In the genomic region with DNA sequence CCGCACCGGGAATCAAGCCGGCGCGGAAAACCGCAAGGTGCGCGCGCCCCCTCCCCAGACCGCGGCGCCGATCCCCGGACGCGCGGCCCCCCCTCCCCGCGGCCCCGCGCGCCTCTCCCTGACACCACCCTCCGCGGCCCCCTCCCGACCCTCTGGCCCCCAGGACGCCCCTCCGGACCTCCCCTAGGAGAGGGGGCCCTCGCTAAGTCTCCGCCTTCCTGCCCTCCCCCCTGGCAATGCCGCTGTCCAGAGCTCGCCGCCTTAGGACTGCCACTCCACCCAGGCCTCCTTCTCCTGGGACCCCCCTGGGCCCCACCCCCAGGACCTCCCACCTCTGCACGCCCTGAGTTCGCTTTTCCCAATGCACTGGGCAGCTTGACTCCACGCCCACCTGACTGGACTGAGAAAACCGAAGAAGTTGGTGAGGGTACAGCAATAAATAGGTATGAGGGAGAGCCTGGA, we compare ENCODE assay signal across 7 mouse cellular contexts. TPM values are rescaled to one million over a fixed set of nuclear protein-coding genes. Genes with fewer than 3 reads are reported as not detected.
A peak's percentile ranks its signal among the peaks of the same experiment; 100 is the strongest.
DNase-seq lines count a peak whose midpoint lies in the region; ATAC-seq and TF ChIP-seq lines count a peak whose summit lies in the region.

Gm42517 (minus strand) TSS at position 52 of the 462 bp plus-strand sequence.

- H3K36me3 ChIP-seq in lung, embryonic 14.5 days (ENCODE audit: insufficient read depth): no peaks in the 10 kb centered on the region
- no peaks in the 10 kb centered on the region for H3K36me3 ChIP-seq in forebrain, embryonic 12.5 days (replicated peaks)
- no peaks in the 10 kb centered on the region for H3K36me3 ChIP-seq in midbrain, embryonic 12.5 days

- H3K4me3 ChIP-seq in lung, embryonic 14.5 days (ENCODE audit: low read depth, low read length): peak within 1 kb of the TSS; percentile 50
- H3K4me3 ChIP-seq in forebrain, embryonic 12.5 days (replicated peaks): peak within 1 kb of the TSS; percentile 59
- H3K4me3 ChIP-seq in midbrain, embryonic 12.5 days: peak within 1 kb of the TSS; percentile 60

- DNase-seq in lung, embryonic 14.5 days: no peak
- DNase-seq in lung, adult 18-20 months: no peak
- peak; percentile 28 for DNase-seq in cerebellum, adult 8-10 months
- DNase-seq in kidney, postnatal 4 days: peak; percentile 12 to 13
- no peak for DNase-seq in urinary bladder, postnatal 4 days (ENCODE audit: low spot score in 2 of 2)

- H3K4me1 ChIP-seq in lung, embryonic 14.5 days (ENCODE audit: insufficient read depth): peaks cover 11% of the 10 kb centered on the region; the same call in 1 of the 2 replicates
- H3K4me1 ChIP-seq in forebrain, embryonic 12.5 days: peaks cover 25% of the 10 kb centered on the region
- peaks cover 29% of the 10 kb centered on the region for H3K4me1 ChIP-seq in midbrain, embryonic 12.5 days

- WGBS in lung, embryonic 14.5 days: under 1% methylated on average over 11 of the region's 36 CpGs
- WGBS in forebrain, embryonic 12.5 days: under 1% methylated on average over 10 of the region's 36 CpGs
- 1% methylated on average over 24 of the region's 36 CpGs for WGBS in midbrain, embryonic 12.5 days

- H3K27me3 ChIP-seq in lung, embryonic 14.5 days (ENCODE audit: insufficient read depth, low read length): peaks cover 88% of the 10 kb centered on the region
- peaks cover 97% of the 10 kb centered on the region for H3K27me3 ChIP-seq in forebrain, embryonic 12.5 days
- peaks cover 97% of the 10 kb centered on the region for H3K27me3 ChIP-seq in midbrain, embryonic 12.5 days

- peak within 1 kb of the TSS; percentile 91 for H3K4me2 ChIP-seq in lung, embryonic 14.5 days
- H3K4me2 ChIP-seq in forebrain, embryonic 12.5 days: peak within 1 kb of the TSS; percentile 91
- peak within 1 kb of the TSS; percentile 93 for H3K4me2 ChIP-seq in midbrain, embryonic 12.5 days (replicated peaks)

- H3K27ac ChIP-seq in lung, embryonic 14.5 days (ENCODE audit: low read depth): no peak within 1 kb of the TSS
- no peak within 1 kb of the TSS for H3K27ac ChIP-seq in forebrain, embryonic 12.5 days
- no peak within 1 kb of the TSS for H3K27ac ChIP-seq in midbrain, embryonic 12.5 days (replicated peaks)

- TF ChIP-seq CTCF in lung, embryonic 14.5 days (IDR thresholded peaks at IDR 0.05; ENCODE audit: low read depth): no peak

- H3K9ac ChIP-seq in lung, embryonic 14.5 days: peak within 1 kb of the TSS; percentile 38
- peak within 1 kb of the TSS; percentile 53 for H3K9ac ChIP-seq in forebrain, embryonic 12.5 days
- H3K9ac ChIP-seq in midbrain, embryonic 12.5 days (replicated peaks): peak within 1 kb of the TSS; percentile 58

- 0 out of 2 replicates have a peak, but pooled peaks have one; percentile 30 for ATAC-seq in lung, embryonic 14.5 days (ENCODE audit: insufficient read depth)
- ATAC-seq in forebrain, embryonic 12.5 days (ENCODE audit: low FRiP score): peak; percentile 28
- ATAC-seq in midbrain, embryonic 12.5 days (ENCODE audit: low FRiP score, low read depth): peak; percentile 42

- no peaks in the 10 kb centered on the region for H3K9me3 ChIP-seq in lung, embryonic 14.5 days (ENCODE audit: low read depth, low read length)
- no peaks in the 10 kb centered on the region for H3K9me3 ChIP-seq in forebrain, embryonic 12.5 days
- H3K9me3 ChIP-seq in midbrain, embryonic 12.5 days: no peaks in the 10 kb centered on the region

RNA-seq across cellular contexts. Expression of gene Gm42517, which starts in this region (rescaled TPM):
- polyA plus RNA-seq in lung, embryonic 14.5 days (2014; fragmentation: Nextera tagmentation; extraction: Ambion mirVana): not detected in 2 replicates
- 0.10 TPM in 1 of 2 replicates, not detected in the other for polyA plus RNA-seq in forebrain, embryonic 12.5 days (2016; fragmentation: Nextera tagmentation; extraction: Ambion mirVana)
- polyA plus RNA-seq in midbrain, embryonic 12.5 days (2016; fragmentation: Nextera tagmentation; extraction: Ambion mirVana): 0.13 and 0.20 TPM in 2 replicates

Comparison
In these comparisons a context has a peak if more than half of its experiments do, and no peak if none do; other contexts are left out.
1. Peak in ATAC-seq, H3K4me3 ChIP-seq, H3K9ac ChIP-seq and H3K4me2 ChIP-seq in lung, embryonic 14.5 days; RNA of the gene not detected or under 1 TPM.
2. Peak in ATAC-seq, H3K4me3 ChIP-seq, H3K9ac ChIP-seq and H3K4me2 ChIP-seq in forebrain, embryonic 12.5 days; RNA of the gene not detected or under 1 TPM.
3. Peak in ATAC-seq, H3K4me3 ChIP-seq, H3K9ac ChIP-seq and H3K4me2 ChIP-seq in midbrain, embryonic 12.5 days; RNA of the gene not detected or under 1 TPM.
4. DNase-seq: peak in cerebellum, adult 8-10 months (single experiment) and kidney, postnatal 4 days (2 of 2); none in lung, embryonic 14.5 days (single experiment), lung, adult 18-20 months (0 of 2) and urinary bladder, postnatal 4 days (0 of 2).
5. Peak in every context shown above with its lines, with median percentiles within 50 percentile points of each other: ATAC-seq, H3K4me2 ChIP-seq, H3K4me3 ChIP-seq and H3K9ac ChIP-seq.